Mouse (Mus musculus) erythroblast, adult 5-6 weeks (primary cell): ENCODE data around the gene Spint1. TPM values are rescaled to one million over a fixed set of nuclear protein-coding genes. Genes with fewer than 3 reads are reported as not detected.

Experiments
- ATAC-seq: replicated peaks from 2 replicates; pipeline ENCODE4 v1.8.0; 2016; ENCODE audit warnings: moderate number of reproducible peaks, mild to moderate bottlenecking, moderate TSS enrichment, inconsistent platforms; ENCODE audit not compliant: poor library complexity, low FRiP score, severe bottlenecking
- total RNA-seq, 2 experiments: library from RNA; stranded (forward) in 1 of 2; stranded (reverse) in 1 of 2; fragments of 150-400 nt in 1 of 2; fragments of 200-764, 138-1000 nt in 1 of 2; gene quantifications; 2 replicates each; pipeline versions ENCODE4 v1.2.3 to v1.2.4; 2015 to 2017; ENCODE audit warnings: low replicate concordance in 2 of 2

The Spint1 gene
- total RNA-seq, 2 experiments from 2014 or later: not detected

- ATAC-seq: no peak
Observed at GRCm38 (mm10) chr2:119240075-119240818, 3.1 kb downstream of the Spint1 start.

DNA sequence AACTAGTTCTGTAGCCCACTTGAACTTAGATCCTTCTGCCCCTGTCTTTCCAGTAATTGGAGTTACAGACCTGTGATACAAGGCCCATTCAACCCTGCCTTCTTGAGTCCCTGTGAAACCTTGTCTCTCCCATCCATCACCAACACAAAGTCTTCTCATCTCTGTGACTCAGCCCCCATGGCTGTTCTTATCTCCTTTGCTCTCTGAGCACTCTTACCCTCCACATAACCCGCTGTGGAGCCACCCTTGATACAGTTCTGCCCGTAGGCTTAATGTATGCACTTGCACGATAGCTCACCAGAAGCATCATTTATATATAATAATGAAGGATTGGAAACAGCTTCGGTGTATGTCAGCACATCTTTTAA lies 3.6 kb downstream of the Spint1 start:
- no peak for ATAC-seq

- ATAC-seq: no peak
Observed at GRCm38 (mm10) chr2:119242548-119242947, 5.4 kb downstream of the Spint1 start.

- no peak for ATAC-seq
Observed at GRCm38 (mm10) chr2:119245246-119245645, 8.1 kb downstream of the Spint1 start.

- ATAC-seq: no peak
Observed at GRCm38 (mm10) chr2:119247904-119248303, 10.7 kb downstream of the Spint1 start.

DNA sequence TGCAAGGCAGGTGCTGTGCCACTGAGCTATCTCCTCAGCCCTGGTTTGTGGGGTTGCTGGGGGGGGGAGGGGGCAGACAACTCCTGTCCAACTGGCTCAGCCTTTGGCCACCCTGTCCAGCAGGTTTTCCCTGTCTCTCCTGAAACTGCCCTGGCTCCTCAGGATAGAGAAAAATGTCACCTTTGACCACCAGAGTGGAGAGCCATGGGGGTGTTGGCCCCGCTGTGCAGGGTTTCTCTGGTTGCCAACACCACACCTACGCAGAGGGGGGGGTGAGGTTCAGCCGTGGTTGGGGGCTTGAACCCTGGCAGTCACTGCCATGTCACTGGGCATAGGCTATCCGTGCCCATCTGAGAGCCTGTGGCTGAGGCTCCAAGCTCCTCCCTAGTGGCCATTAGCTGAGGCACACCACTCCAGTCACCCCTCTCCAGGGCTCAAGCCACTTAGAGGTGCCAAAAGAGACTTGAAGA lies 12.5 kb downstream of the Spint1 start:
- ATAC-seq: no peak

DNA sequence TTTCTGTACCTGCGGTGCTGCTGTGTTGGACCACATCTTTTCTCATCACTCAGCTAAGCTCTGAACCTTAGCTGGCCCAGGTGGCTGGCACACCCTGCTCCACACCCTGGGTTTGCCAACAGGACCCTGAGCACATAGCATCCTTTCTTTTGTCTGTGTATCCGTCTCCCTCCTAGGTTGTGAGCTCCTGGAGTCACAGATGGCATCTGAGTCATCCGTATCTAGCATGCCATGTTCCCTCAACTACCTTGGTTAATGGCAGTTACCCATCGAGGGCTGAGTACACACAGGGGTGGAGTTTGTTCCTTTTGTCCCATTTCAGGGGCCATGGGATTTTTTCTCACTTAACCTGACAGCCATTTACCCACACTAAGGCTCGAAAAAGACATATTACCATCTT lies 13.2 kb downstream of the Spint1 start:
- ATAC-seq: no peak

DNA sequence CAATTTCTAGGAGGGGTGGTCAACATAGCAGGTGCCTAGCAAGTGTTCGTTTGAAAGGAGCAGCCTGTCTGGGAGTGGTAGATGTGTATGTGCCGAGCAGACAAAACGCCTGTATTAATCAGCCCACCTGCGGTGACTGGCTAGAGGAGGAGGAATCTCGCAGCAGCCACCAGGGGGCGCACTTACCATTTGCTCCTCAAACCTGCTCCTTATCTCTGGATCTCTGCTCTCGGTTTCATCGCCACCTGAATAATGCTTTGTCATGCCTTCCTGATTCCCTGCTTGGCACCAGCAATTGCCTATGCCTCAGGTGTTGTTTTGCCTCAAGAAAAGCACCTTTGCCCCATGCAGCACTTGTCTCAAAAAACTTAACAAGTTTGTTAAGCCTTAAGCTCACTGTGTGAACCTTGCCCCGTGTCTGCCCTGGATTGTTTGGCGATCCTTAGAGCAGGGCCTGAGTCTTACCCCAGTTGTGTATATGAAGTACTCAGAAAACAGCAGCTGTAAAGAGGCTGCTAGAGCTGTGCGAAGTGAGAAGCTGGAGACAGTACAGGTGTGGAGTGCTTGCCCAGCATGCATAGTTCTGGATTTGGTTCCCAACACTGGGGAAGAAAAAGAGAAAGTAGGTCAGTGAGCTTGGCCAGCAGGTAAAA lies 13.8 kb downstream of the Spint1 start:
- peak; percentile 86 for ATAC-seq

DNA sequence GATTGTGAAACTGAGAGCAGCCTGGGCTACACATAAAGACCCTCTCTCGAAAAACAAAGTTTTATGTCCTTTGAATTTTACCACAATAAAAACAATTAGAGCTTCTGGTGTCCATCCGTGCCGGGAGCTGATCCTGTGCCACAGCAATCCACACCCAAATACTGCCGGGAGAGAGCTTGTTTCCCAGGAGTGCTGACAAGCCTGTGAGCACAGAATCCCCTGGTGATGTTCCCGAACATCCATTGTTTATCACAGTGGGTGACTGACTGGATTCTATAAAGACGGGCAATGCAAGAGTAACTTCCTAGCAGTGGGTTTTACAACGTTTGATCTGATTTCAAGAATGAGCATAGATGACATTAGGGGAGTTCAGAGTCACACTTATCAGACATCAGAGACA lies 17.8 kb downstream of the Spint1 start:
- ATAC-seq: no peak

DNA sequence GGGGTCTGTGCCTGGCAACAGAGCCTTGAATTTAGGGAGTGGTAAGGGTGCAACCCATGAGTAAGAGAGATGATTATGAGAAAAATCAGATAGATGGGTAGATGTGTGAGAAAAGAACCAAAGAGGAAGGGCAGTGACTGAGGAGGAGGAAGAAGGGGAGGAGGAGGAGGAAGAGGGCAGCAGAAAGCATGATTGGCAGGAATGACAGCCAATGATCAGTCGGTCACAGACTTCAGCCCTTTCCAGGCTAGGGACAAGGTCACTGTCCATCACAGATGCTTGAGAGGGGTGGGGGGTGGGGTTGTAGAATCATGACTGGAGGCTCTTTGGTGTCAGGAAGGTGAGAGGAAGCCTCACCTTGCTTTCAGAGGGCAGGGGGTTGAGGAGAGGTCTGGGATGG lies 23.4 kb downstream of the Spint1 start:
- ATAC-seq: no peak

DNA sequence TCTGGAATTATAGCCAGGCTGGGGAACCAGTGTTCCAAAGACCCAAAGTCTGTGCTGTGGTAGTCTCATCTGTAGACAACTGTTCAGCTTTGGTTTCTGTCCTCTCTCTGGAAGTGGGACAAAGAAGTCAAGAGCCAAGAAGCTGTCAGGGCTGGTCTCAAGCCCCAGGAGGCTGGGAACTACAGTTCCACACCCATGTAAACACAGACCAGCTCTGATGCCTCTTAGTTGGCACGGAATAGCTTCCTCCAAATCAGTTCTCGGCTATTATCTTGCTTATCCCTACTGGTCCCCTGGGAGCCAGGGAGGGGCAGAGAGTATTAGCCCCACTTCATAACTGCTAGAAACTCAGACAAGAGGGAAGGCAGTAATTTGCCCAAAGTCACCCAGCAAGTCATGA lies 24.2 kb downstream of the Spint1 start:
- no peak for ATAC-seq

GRCm38 (mm10) chr2:119262978-119263377 lies 25.8 kb downstream of the Spint1 start:
- no peak for ATAC-seq

- ATAC-seq: no peak
Observed at GRCm38 (mm10) chr2:119263813-119264212, 26.7 kb downstream of the Spint1 start.

DNA sequence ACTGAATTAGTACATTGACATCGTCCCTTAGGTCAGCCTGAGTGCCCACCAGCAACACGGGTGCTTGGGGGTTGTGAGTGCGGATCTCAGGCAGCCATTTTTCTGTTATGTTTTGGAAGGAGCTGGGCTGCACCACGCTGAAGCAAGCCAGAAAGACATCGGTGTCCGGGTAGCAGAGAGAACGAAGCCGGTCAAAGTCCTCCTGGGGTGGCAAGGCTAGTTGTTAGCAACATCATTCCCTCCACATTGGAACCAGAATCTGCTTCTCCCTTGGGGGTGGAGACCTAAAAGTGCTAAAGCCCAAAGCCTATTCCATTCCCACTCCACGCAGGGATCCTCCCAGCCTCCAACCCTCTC lies 33.1 kb downstream of the Spint1 start:
- no peak for ATAC-seq

GRCm38 (mm10) chr2:119270643-119271331 lies 33.6 kb downstream of the Spint1 start, which contains the start of gene Rhov:
TSS of gene Rhov (minus strand) at chr2:119271272.
- ATAC-seq: peak; percentile 59

DNA sequence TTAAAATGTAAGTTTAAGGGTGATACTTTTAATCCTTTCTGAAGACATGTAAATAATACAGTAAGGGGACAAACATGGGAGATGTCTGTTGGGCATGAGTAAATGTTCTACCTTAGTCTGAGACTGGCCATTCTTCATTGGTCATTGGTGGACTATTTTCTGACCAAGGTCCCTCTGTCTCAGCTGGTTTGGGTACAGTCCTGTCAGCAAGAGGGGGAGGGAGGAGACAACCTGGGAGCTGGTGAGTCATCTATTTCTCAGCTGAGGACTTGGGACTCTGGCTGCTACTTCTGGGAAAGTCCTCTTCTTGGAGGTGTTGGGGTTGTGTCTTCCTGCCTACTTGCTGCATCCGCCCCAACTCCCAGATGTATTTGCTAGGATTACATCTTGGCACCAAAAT lies 37.0 kb downstream of the Spint1 start:
- ATAC-seq: no peak

DNA sequence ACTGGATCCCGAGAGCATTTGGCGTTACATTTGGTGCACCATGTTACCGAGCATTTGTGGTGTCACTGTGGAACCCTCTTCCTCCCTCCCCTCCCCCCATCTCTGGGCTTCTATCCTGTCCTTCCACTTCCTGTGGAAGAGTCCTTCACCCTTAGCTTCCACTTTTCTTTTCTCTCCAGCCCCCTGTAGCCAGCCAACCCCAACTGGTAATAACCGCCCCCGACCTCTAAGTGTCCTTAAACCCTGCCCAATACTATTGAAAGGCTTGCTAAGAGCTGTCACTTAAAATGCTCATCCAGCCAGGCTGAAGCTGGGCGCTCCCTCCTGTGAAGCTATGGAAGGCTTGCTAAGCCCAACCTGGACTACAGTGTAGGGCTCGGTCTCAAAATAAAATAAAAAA lies 39.8 kb downstream of the Spint1 start:
- ATAC-seq: no peak

- no peak for ATAC-seq
Observed at GRCm38 (mm10) chr2:119277810-119278209, 40.6 kb downstream of the Spint1 start.

DNA sequence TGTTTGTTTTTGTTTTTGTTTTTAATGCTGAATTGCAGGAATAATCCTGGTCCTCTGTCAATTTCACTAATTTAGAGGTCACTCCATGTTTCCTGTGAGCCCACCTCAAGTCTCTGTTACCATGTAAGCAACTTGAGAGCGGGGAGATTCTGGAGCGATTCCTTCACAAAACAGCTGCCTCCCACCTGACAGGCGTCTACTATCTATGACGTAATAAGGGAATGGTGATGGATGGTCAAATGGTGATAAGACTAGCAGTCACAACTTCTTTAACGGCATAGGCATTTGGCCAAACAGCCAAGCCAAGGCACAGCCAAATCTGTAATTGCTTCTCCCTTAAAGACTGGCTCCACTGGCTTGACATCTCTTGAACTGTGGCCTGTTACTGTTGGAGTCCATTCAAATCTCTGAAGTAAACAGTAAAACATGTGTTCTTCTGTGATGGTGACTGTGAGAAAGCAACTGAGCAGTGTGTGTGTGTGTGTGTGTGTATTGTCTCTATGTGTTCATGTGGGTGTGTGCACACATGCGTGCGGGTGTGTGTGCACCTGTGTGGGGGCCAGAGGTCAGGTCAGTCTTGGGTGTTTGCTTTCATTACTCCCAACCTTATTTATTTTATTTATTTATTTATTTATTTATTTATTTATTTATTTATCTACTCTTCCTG lies 44.9 kb downstream of the Spint1 start:
- no peak for ATAC-seq

GRCm38 (mm10) chr2:119287372-119287771 lies 50.2 kb downstream of the Spint1 start:
- no peak for ATAC-seq
